Mouse (Mus musculus): ENCODE results near the gene Unc13c.

The Unc13c gene

GRCm38 (mm10) chr9:73968641-73969121 lies at the start of gene Unc13c:
Gene Unc13c (minus strand): TSS chr9:73968966.
- no peak for DNase-seq (ENCODE audit: extremely low spot score, low read depth, low spot score)

GRCm38 (mm10) chr9:74007976-74008686 lies 39.4 kb upstream of the Unc13c start:
- DNase-seq (ENCODE audit: extremely low spot score, low read depth, low spot score) = no peak

GRCm38 (mm10) chr9:74002388-74002990 lies 33.7 kb upstream of the Unc13c start:
- DNase-seq (ENCODE audit: extremely low spot score, low read depth, low spot score) = no peak

GRCm38 (mm10) chr9:73988096-73988495 lies 19.3 kb upstream of the Unc13c start:
- no peak for DNase-seq (ENCODE audit: extremely low spot score, low read depth, low spot score)

GRCm38 (mm10) chr9:73987236-73987635 lies 18.5 kb upstream of the Unc13c start:
- no peak for DNase-seq (ENCODE audit: extremely low spot score, low read depth, low spot score)

GRCm38 (mm10) chr9:73982597-73983344 lies 14.0 kb upstream of the Unc13c start:
- DNase-seq (ENCODE audit: extremely low spot score, low read depth, low spot score) = no peak

GRCm38 (mm10) chr9:73972327-73972988 lies 3.7 kb upstream of the Unc13c start:
- DNase-seq (ENCODE audit: extremely low spot score, low read depth, low spot score) = no peak

GRCm38 (mm10) chr9:73970717-73971116 lies 2.0 kb upstream of the Unc13c start:
- no peak for DNase-seq (ENCODE audit: extremely low spot score, low read depth, low spot score)

GRCm38 (mm10) chr9:73965322-73965915 lies 3.3 kb downstream of the Unc13c start:
- DNase-seq (ENCODE audit: extremely low spot score, low read depth, low spot score) = no peak

- no peak for DNase-seq (ENCODE audit: extremely low spot score, low read depth, low spot score)
Measured at GRCm38 (mm10) chr9:73962471-73962870, 6.3 kb downstream of the Unc13c start.

- DNase-seq (ENCODE audit: extremely low spot score, low read depth, low spot score) = no peak
Measured at GRCm38 (mm10) chr9:73952331-73952730, 16.4 kb downstream of the Unc13c start.

- no peak for DNase-seq (ENCODE audit: extremely low spot score, low read depth, low spot score)
Measured at GRCm38 (mm10) chr9:73951586-73951985, 17.2 kb downstream of the Unc13c start.

- DNase-seq (ENCODE audit: extremely low spot score, low read depth, low spot score) = no peak
Measured at GRCm38 (mm10) chr9:73934844-73935243, 33.9 kb downstream of the Unc13c start.

- DNase-seq (ENCODE audit: extremely low spot score, low read depth, low spot score) = no peak
Measured at GRCm38 (mm10) chr9:73931988-73932387, 36.8 kb downstream of the Unc13c start.

- no peak for DNase-seq (ENCODE audit: extremely low spot score, low read depth, low spot score)
Measured at GRCm38 (mm10) chr9:73927276-73927675, 41.5 kb downstream of the Unc13c start.

GRCm38 (mm10) chr9:73922449-73923115 lies 46.2 kb downstream of the Unc13c start:
- no peak for DNase-seq (ENCODE audit: extremely low spot score, low read depth, low spot score)

GRCm38 (mm10) chr9:73905959-73906358 lies 62.8 kb downstream of the Unc13c start:
- no peak for DNase-seq (ENCODE audit: extremely low spot score, low read depth, low spot score)

GRCm38 (mm10) chr9:73898516-73898915 lies 70.2 kb downstream of the Unc13c start:
- no peak for DNase-seq (ENCODE audit: extremely low spot score, low read depth, low spot score)

- peak; percentile 6 for DNase-seq (ENCODE audit: extremely low spot score, low read depth, low spot score)
Measured at GRCm38 (mm10) chr9:73896210-73896609, 72.6 kb downstream of the Unc13c start.

GRCm38 (mm10) chr9:73883587-73883986 lies 85.2 kb downstream of the Unc13c start:
- no peak for DNase-seq (ENCODE audit: extremely low spot score, low read depth, low spot score)
